ENCODE assay signal across 10 mouse cellular contexts in the genomic region with DNA sequence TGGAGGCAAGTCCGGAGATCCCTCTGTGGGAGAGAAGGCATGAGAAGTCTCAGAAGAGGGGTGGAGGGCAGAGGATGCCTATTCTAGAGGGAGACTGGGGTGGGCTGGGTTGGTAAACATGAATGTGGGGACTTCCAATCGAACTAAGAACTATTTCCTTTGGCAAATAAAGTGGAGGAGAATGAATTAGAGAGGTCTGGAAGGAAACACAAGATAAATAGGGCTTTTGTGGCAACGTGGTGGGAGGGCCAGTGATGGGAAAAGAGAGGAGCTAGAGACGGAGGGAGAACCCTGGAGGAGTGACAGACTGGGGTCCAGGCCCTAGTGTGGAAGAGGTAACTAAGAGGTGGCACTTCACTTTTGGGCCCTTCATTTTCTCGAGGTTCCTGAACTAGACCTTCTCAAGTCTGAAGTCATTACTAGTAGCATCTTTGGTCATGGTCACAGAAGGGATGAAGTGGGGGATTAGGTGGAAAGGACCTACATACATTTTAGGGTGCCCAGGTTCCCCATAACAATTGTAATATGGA. TPM values are rescaled to one million over a fixed set of nuclear protein-coding genes. Genes with fewer than 3 reads are reported as not detected.
DNase-seq lines count a peak whose midpoint lies in the region; ATAC-seq and TF ChIP-seq lines count a peak whose summit lies in the region.
"Had no signal": no experiment of that assay in that cellular context is flagged by ENCODE, and none has a peak within 500 bp of the region (broad histone marks: within the 10 kb centered on the region; RNA-seq: fewer than 3 reads in every experiment).

No protein-coding gene starts in this region.

- H3K4me3 ChIP-seq in kidney, embryonic 16.5 days (ENCODE audit: low read length) = peak overlapping the region; percentile 77
- H3K4me3 ChIP-seq in cortical plate, adult 2 months (ENCODE audit: insufficient read depth, low read length) = peak overlapping the region; percentile 85
- peak overlapping the region; percentile 78 for H3K4me3 ChIP-seq in hindbrain, embryonic 14.5 days (replicated peaks; ENCODE audit: low read length)
- H3K4me3 ChIP-seq in midbrain, embryonic 15.5 days = peak overlapping the region; percentile 58

- peak overlapping the region; percentile 68 for H3K4me2 ChIP-seq in kidney, embryonic 16.5 days (replicated peaks; ENCODE audit: low read depth, low read length)
- peak overlapping the region; percentile 61 for H3K4me2 ChIP-seq in hindbrain, embryonic 14.5 days (replicated peaks)
- H3K4me2 ChIP-seq in midbrain, embryonic 15.5 days = peak overlapping the region; percentile 72

- TF ChIP-seq CTCF in cortical plate, adult 2 months (IDR thresholded peaks at IDR 0.05; ENCODE audit: extremely low read depth, insufficient read depth, low read length) = no peak

- DNase-seq in kidney, postnatal 10 days = no peak
- DNase-seq in hindbrain, embryonic 14.5 days (ENCODE audit: low spot score) = no peak
- no peak for DNase-seq in frontal cortex, postnatal 14 days (ENCODE audit: low spot score in 2 of 2)
- no peak for DNase-seq in layer of hippocampus, adult 8-10 months (ENCODE audit: low spot score in 2 of 2)

- ATAC-seq in kidney, embryonic 16.5 days (ENCODE audit: low FRiP score, low TSS enrichment) = no peak
- no peak for ATAC-seq in hindbrain, embryonic 14.5 days (ENCODE audit: low FRiP score)
- ATAC-seq in midbrain, embryonic 15.5 days (replicated peaks) = no peak
- no peak for ATAC-seq in inflammation-experienced regulatory T-cells, adult 6 months

- H3K27ac ChIP-seq in kidney, embryonic 16.5 days (ENCODE audit: low read length) = peak overlapping the region; percentile 98
- H3K27ac ChIP-seq in cortical plate, adult 2 months (ENCODE audit: insufficient read depth, low read length) = peak overlapping the region; percentile 76
- peak overlapping the region; percentile 97 for H3K27ac ChIP-seq in hindbrain, embryonic 14.5 days
- peak overlapping the region; percentile 96 for H3K27ac ChIP-seq in midbrain, embryonic 15.5 days

- H3K36me3 ChIP-seq in kidney, embryonic 16.5 days (ENCODE audit: insufficient read depth, low read length) = no peaks in the 10 kb centered on the region
- H3K36me3 ChIP-seq in hindbrain, embryonic 14.5 days (replicated peaks; ENCODE audit: control insufficient read depth, insufficient read depth) = peaks cover 3% of the 10 kb centered on the region; the same call in 1 of the 2 replicates
- H3K36me3 ChIP-seq in midbrain, embryonic 15.5 days (replicated peaks) = no peaks in the 10 kb centered on the region

- no peaks in the 10 kb centered on the region for H3K27me3 ChIP-seq in kidney, embryonic 16.5 days (ENCODE audit: insufficient read depth, low read length)
- no peaks in the 10 kb centered on the region for H3K27me3 ChIP-seq in hindbrain, embryonic 14.5 days (ENCODE audit: control insufficient read depth, insufficient read depth, low read length)
- H3K27me3 ChIP-seq in midbrain, embryonic 15.5 days (replicated peaks) = no peaks in the 10 kb centered on the region

- H3K4me1 ChIP-seq in kidney, embryonic 16.5 days (ENCODE audit: insufficient read depth, low read length) = peaks cover 43% of the 10 kb centered on the region
- H3K4me1 ChIP-seq in cortical plate, adult 2 months (ENCODE audit: control insufficient read depth, insufficient read depth, low read length) = peaks cover 6% of the 10 kb centered on the region
- peaks cover 44% of the 10 kb centered on the region for H3K4me1 ChIP-seq in hindbrain, embryonic 14.5 days (replicated peaks; ENCODE audit: control insufficient read depth, insufficient read depth, low read length)
- H3K4me1 ChIP-seq in midbrain, embryonic 15.5 days = peaks cover 45% of the 10 kb centered on the region

- H3K9ac ChIP-seq in kidney, embryonic 16.5 days (replicated peaks; ENCODE audit: low read length) = peak overlapping the region; percentile 97
- H3K9ac ChIP-seq in hindbrain, embryonic 14.5 days = peak overlapping the region; percentile 94
- H3K9ac ChIP-seq in midbrain, embryonic 15.5 days = peak overlapping the region; percentile 81

- H3K9me3 ChIP-seq in kidney, embryonic 16.5 days (ENCODE audit: low read length) = no peaks in the 10 kb centered on the region
- H3K9me3 ChIP-seq in hindbrain, embryonic 14.5 days (ENCODE audit: control insufficient read depth, low read length) = no peaks in the 10 kb centered on the region
- no peaks in the 10 kb centered on the region for H3K9me3 ChIP-seq in midbrain, embryonic 15.5 days

- WGBS in kidney, embryonic 16.5 days = 3% methylated on average over 5 of the region's 5 CpGs
- WGBS in hindbrain, embryonic 14.5 days = 4% methylated on average over 5 of the region's 5 CpGs
- WGBS in midbrain, embryonic 15.5 days = 4% methylated on average over 5 of the region's 5 CpGs

- TF ChIP-seq POLR2A in cortical plate, adult 2 months (IDR thresholded peaks at IDR 0.05; ENCODE audit: extremely low read depth, insufficient read depth, low read length) = no peak

RNA-seq across cellular contexts. Expression of a gene that starts 1.1 kb away (rescaled TPM):
- polyA plus RNA-seq in kidney, embryonic 16.5 days (2015; fragmentation: Nextera tagmentation; extraction: Ambion mirVana) = 16.4 and 20.2 TPM in 2 replicates
- polyA plus RNA-seq in cortical plate, adult 2 months (2012; rRNA removed) = 60.7 and 63.3 TPM in 2 replicates
- polyA plus RNA-seq in hindbrain, embryonic 14.5 days (2014; fragmentation: Nextera tagmentation; extraction: Ambion mirVana) = 25.9 and 26.0 TPM in 2 replicates
- polyA plus RNA-seq in midbrain, embryonic 15.5 days (2015; fragmentation: Nextera tagmentation; extraction: Ambion mirVana) = 32.7 and 34.3 TPM in 2 replicates
- 1 to 10 TPM; 4.8 to 5.4 (median 5.2) TPM for polyA plus RNA-seq in inflammation-experienced regulatory T-cells, adult 6 months (2017; shearing (Covaris generic))
- total RNA-seq in layer of hippocampus, adult 8-10 months (2022) = 100 to 1,000 TPM; 138 to 158 (median 147) TPM

RNA-seq across cellular contexts. Expression of a gene that starts 1.6 kb away (rescaled TPM):
- polyA plus RNA-seq in kidney, embryonic 16.5 days (2015; fragmentation: Nextera tagmentation; extraction: Ambion mirVana) = 0.14 TPM in 1 of 2 replicates, not detected in the other
- polyA plus RNA-seq in cortical plate, adult 2 months (2012; rRNA removed) = not detected in 2 replicates
- not detected in 2 replicates for polyA plus RNA-seq in hindbrain, embryonic 14.5 days (2014; fragmentation: Nextera tagmentation; extraction: Ambion mirVana)
- not detected in 2 replicates for polyA plus RNA-seq in midbrain, embryonic 15.5 days (2015; fragmentation: Nextera tagmentation; extraction: Ambion mirVana)
- not detected for polyA plus RNA-seq in inflammation-experienced regulatory T-cells, adult 6 months (2017; shearing (Covaris generic))
- 1 to 10 TPM in 1 of 4 experiments, not detected in 3; 5.1 TPM for total RNA-seq in layer of hippocampus, adult 8-10 months (2022)
- total RNA-seq: adrenal gland, adult 18-20 months had no signal
- polyA plus RNA-seq: large intestine, adult 2 months had no signal

RNA-seq across cellular contexts. Expression of a gene that starts 12.1 kb away (rescaled TPM):
- polyA plus RNA-seq in kidney, embryonic 16.5 days (2015; fragmentation: Nextera tagmentation; extraction: Ambion mirVana) = 10.9 and 15.3 TPM in 2 replicates
- polyA plus RNA-seq in cortical plate, adult 2 months (2012; rRNA removed) = 741 and 755 TPM in 2 replicates
- 142 and 174 TPM in 2 replicates for polyA plus RNA-seq in hindbrain, embryonic 14.5 days (2014; fragmentation: Nextera tagmentation; extraction: Ambion mirVana)
- polyA plus RNA-seq in midbrain, embryonic 15.5 days (2015; fragmentation: Nextera tagmentation; extraction: Ambion mirVana) = 89.2 and 90.8 TPM in 2 replicates
- polyA plus RNA-seq in inflammation-experienced regulatory T-cells, adult 6 months (2017; shearing (Covaris generic)) = 10 to 100 TPM in 2 of 3 experiments, 1 to 10 TPM in 1; 3.5 to 23.1 (median 12.8) TPM
- total RNA-seq in layer of hippocampus, adult 8-10 months (2022) = 1,000 to 10,000 TPM in 3 of 4 experiments, 100 to 1,000 TPM in 1; 993 to 1,113 (median 1,027) TPM

RNA-seq across cellular contexts. Expression of a gene that starts 16.2 kb away (rescaled TPM):
- 527 and 541 TPM in 2 replicates for polyA plus RNA-seq in kidney, embryonic 16.5 days (2015; fragmentation: Nextera tagmentation; extraction: Ambion mirVana)
- polyA plus RNA-seq in cortical plate, adult 2 months (2012; rRNA removed) = 340 and 352 TPM in 2 replicates
- polyA plus RNA-seq in hindbrain, embryonic 14.5 days (2014; fragmentation: Nextera tagmentation; extraction: Ambion mirVana) = 616 and 701 TPM in 2 replicates
- polyA plus RNA-seq in midbrain, embryonic 15.5 days (2015; fragmentation: Nextera tagmentation; extraction: Ambion mirVana) = 668 and 674 TPM in 2 replicates
- polyA plus RNA-seq in inflammation-experienced regulatory T-cells, adult 6 months (2017; shearing (Covaris generic)) = 100 to 1,000 TPM; 415 to 626 (median 536) TPM
- 100 to 1,000 TPM; 311 to 385 (median 325) TPM for total RNA-seq in layer of hippocampus, adult 8-10 months (2022)

RNA-seq across cellular contexts. Expression of a gene that starts 18.9 kb away (rescaled TPM):
- polyA plus RNA-seq in kidney, embryonic 16.5 days (2015; fragmentation: Nextera tagmentation; extraction: Ambion mirVana) = 13.8 and 16.4 TPM in 2 replicates
- 6.3 and 6.5 TPM in 2 replicates for polyA plus RNA-seq in cortical plate, adult 2 months (2012; rRNA removed)
- 3.5 and 4.3 TPM in 2 replicates for polyA plus RNA-seq in hindbrain, embryonic 14.5 days (2014; fragmentation: Nextera tagmentation; extraction: Ambion mirVana)
- 3.9 and 5.6 TPM in 2 replicates for polyA plus RNA-seq in midbrain, embryonic 15.5 days (2015; fragmentation: Nextera tagmentation; extraction: Ambion mirVana)
- 100 to 1,000 TPM; 143 to 191 (median 176) TPM for polyA plus RNA-seq in inflammation-experienced regulatory T-cells, adult 6 months (2017; shearing (Covaris generic))
- total RNA-seq in layer of hippocampus, adult 8-10 months (2022) = 10 to 100 TPM in 2 of 4 experiments, 1 to 10 TPM in 2; 2.2 to 24.3 (median 13.4) TPM
